Mouse (Mus musculus): ENCODE results near the gene Serpinb2. TPM values are rescaled to one million over a fixed set of nuclear protein-coding genes. Genes with fewer than 3 reads are reported as not detected.

Gene Serpinb2
- total and polyA plus RNA-seq, 3 experiments: not detected

GRCm38 (mm10) chr1:107576094-107576493, 64.9 kb downstream of the Serpinb2 start:
- Histone ChIP-seq H3K4me1 (ENCODE audit: control insufficient read depth in 1 of 2, insufficient read depth in 2 of 2, low read length in 2 of 2) (no peaks in the 10 kb centered on the region), H3K27me3 (ENCODE audit: control insufficient read depth in 1 of 2, insufficient read depth in 2 of 2, low read length in 2 of 2) (peaks cover 0 to 2% of the 10 kb centered on the region in 2 experiments; a peak in 1 of 4 replicates), H3K79me2 (ENCODE audit: control insufficient read depth, insufficient read depth, low read length, poor library complexity) (no peaks in the 10 kb centered on the region), H3K36me3 (ENCODE audit: control insufficient read depth in 1 of 2, insufficient read depth in 2 of 2, low read length in 2 of 2) (no peaks in the 10 kb centered on the region), H3K9ac (ENCODE audit: control insufficient read depth, low read depth, low read length, poor library complexity, severe bottlenecking) (no peak overlapping the region), H3K9me3 (replicated peaks; ENCODE audit: insufficient read depth, low read length) (no peaks in the 10 kb centered on the region), H3K27ac (ENCODE audit: control insufficient read depth, low read depth, low read length) (no peak overlapping the region), H3K4me3 (ENCODE audit: control insufficient read depth in 1 of 2, insufficient read depth in 1 of 2, low read depth in 2 of 2, low read length in 2 of 2) (no peak overlapping the region)
- no peak for TF ChIP-seq GATA1 (IDR thresholded peaks at IDR 0.05; ENCODE audit: low read depth, low read length)
- no peak for TF ChIP-seq RAD21 (IDR thresholded peaks at IDR 0.05; ENCODE audit: low read depth, low read length)
- no peak for TF ChIP-seq USF1 (IDR thresholded peaks at IDR 0.05; ENCODE audit: low read depth, low read length)
- no peak for TF ChIP-seq JUND (IDR thresholded peaks at IDR 0.05; ENCODE audit: low read depth, low read length)
- TF ChIP-seq BHLHE40 (IDR thresholded peaks at IDR 0.05; ENCODE audit: borderline replicate concordance, low read depth, low read length): no peak
- no peak for TF ChIP-seq HCFC1 (IDR thresholded peaks at IDR 0.05; ENCODE audit: low read depth, low read length)
- no peak for TF ChIP-seq MAFK (IDR thresholded peaks at IDR 0.05; ENCODE audit: borderline replicate concordance, low read depth, low read length)
- TF ChIP-seq MAX (IDR thresholded peaks at IDR 0.05; ENCODE audit: low read length): no peak
- no peak for TF ChIP-seq POLR2AphosphoS2 (IDR thresholded peaks at IDR 0.05; ENCODE audit: low read length)
- TF ChIP-seq NRF1 (IDR thresholded peaks at IDR 0.05; ENCODE audit: insufficient read depth, low read depth, low read length, poor library complexity, severe bottlenecking): no peak
- TF ChIP-seq TBP (IDR thresholded peaks at IDR 0.05; ENCODE audit: low read depth, low read length): no peak
- TF ChIP-seq MXI1 (IDR thresholded peaks at IDR 0.05; ENCODE audit: low read depth, low read length): no peak
- TF ChIP-seq ZC3H11A (IDR thresholded peaks at IDR 0.05; ENCODE audit: low read depth, low read length): no peak
- no peak for TF ChIP-seq MAZ (IDR thresholded peaks at IDR 0.05; ENCODE audit: low read depth, low read length)
- TF ChIP-seq CTCF (IDR thresholded peaks at IDR 0.05 in 2 of 3, conservative IDR thresholded peaks at IDR 0.05 in 1 of 3; ENCODE audit: control insufficient read depth in 1 of 3, insufficient read depth in 1 of 3, low read depth in 2 of 3, low read length in 3 of 3, poor library complexity in 1 of 3, severe bottlenecking in 1 of 3): no peak
- no peak for TF ChIP-seq GABPA (IDR thresholded peaks at IDR 0.05; ENCODE audit: low read depth, low read length)
- TF ChIP-seq UBTF (IDR thresholded peaks at IDR 0.05; ENCODE audit: borderline replicate concordance, insufficient read depth, low read depth, low read length): no peak
- no peak for TF ChIP-seq EP300 (IDR thresholded peaks at IDR 0.05; ENCODE audit: low read depth in 1 of 2, low read length in 2 of 2)
- DNase-seq (ENCODE audit: low read depth, low spot score): no peak

- TF ChIP-seq CHD1 (IDR thresholded peaks at IDR 0.05; ENCODE audit: low read depth, low read length): no peak
- no peak for TF ChIP-seq MAX (IDR thresholded peaks at IDR 0.05; ENCODE audit: low read length)
- no peak for TF ChIP-seq GATA1 (IDR thresholded peaks at IDR 0.05; ENCODE audit: low read depth, low read length)
- no peak for TF ChIP-seq ZKSCAN1 (IDR thresholded peaks at IDR 0.05; ENCODE audit: low read depth, low read length)
- TF ChIP-seq ZC3H11A (IDR thresholded peaks at IDR 0.05; ENCODE audit: low read depth, low read length): no peak
- TF ChIP-seq UBTF (IDR thresholded peaks at IDR 0.05; ENCODE audit: borderline replicate concordance, insufficient read depth, low read depth, low read length): no peak
- DNase-seq (ENCODE audit: low read depth, low spot score): no peak
- Histone ChIP-seq H3K4me1 (ENCODE audit: control insufficient read depth in 1 of 2, insufficient read depth in 2 of 2, low read length in 2 of 2) (no peaks in the 10 kb centered on the region), H3K36me3 (ENCODE audit: control insufficient read depth in 1 of 2, insufficient read depth in 2 of 2, low read length in 2 of 2) (no peaks in the 10 kb centered on the region), H3K4me3 (ENCODE audit: control insufficient read depth in 1 of 2, insufficient read depth in 1 of 2, low read depth in 2 of 2, low read length in 2 of 2) (no peak overlapping the region), H3K9me3 (replicated peaks; ENCODE audit: insufficient read depth, low read length) (no peaks in the 10 kb centered on the region), H3K27ac (ENCODE audit: control insufficient read depth, low read depth, low read length) (no peak overlapping the region), H3K79me2 (ENCODE audit: control insufficient read depth, insufficient read depth, low read length, poor library complexity) (no peaks in the 10 kb centered on the region), H3K27me3 (ENCODE audit: control insufficient read depth in 1 of 2, insufficient read depth in 2 of 2, low read length in 2 of 2) (peaks cover 0 to 2% of the 10 kb centered on the region in 2 experiments; a peak in 1 of 4 replicates), H3K9ac (ENCODE audit: control insufficient read depth, low read depth, low read length, poor library complexity, severe bottlenecking) (no peak overlapping the region)
Measured at GRCm38 (mm10) chr1:107577514-107577913, 66.3 kb downstream of the Serpinb2 start.
